Mouse (Mus musculus): ENCODE data around the gene Akr1c13.

GRCm38 (mm10) chr13:4183116-4183515 is 7.8 kb upstream of the Akr1c13 start:
- TF ChIP-seq POLR2A (IDR thresholded peaks at IDR 0.05; ENCODE audit: insufficient read depth, low read length) = no peak
- TF ChIP-seq CTCF (IDR thresholded peaks at IDR 0.05; ENCODE audit: low read depth, low read length) = no peak
